Mouse (Mus musculus): Measurements from ENCODE around the gene Parva. TPM values are rescaled to one million over a fixed set of nuclear protein-coding genes. Genes with fewer than 3 reads are reported as not detected.

The Parva gene
- polyA plus RNA-seq, 1 experiment: 126 TPM

DNA sequence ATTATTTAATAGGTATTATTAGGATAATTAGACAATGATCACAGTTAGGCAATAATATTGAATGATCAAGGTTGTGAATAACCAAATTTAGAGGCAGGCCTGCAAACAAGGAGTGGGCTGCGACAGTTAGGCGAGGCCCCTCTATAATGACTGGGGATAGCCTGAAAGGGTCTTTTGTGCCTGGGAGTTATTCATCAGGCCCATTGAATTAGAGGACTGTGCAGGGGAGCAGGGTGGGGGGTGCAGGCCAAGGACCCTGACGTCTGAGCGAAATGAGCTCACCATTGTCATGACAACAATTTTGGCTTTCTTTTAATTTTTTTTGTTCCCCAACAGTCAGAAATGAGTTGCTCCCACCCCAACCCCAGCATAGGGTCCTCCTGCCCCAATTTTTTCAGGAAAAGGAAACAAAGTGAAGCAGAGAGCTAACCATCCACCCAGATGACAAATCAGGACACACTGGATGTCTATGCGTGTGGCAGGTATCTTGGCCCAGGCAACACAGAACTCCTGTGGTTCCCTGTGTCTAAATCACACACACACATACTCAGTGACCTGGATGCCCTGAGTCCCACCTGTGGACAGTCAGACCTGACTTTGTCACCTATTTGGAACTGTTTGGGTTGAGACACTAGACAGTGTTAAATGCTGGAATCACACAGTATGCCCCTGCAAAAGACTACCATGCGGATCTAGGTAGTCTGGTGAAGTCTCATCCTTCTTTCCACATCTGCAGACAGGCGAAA, 27.7 kb upstream of the Parva start:
- Histone ChIP-seq H3K27me3 (ENCODE audit: control insufficient read depth, insufficient read depth, insufficient read length) (no peaks in the 10 kb centered on the region), H3K4me3 (ENCODE audit: insufficient read depth, poor library complexity, severe bottlenecking) (no peak overlapping the region), H3K36me3 (ENCODE audit: control insufficient read depth, insufficient read depth) (no peaks in the 10 kb centered on the region), H3K79me2 (ENCODE audit: control insufficient read depth, insufficient read depth) (no peaks in the 10 kb centered on the region), H3K79me3 (ENCODE audit: low read depth) (no peaks in the 10 kb centered on the region), H3ac (ENCODE audit: control insufficient read depth, insufficient read length, low read depth) (no peak overlapping the region)
- TF ChIP-seq MAX (IDR thresholded peaks at IDR 0.05) (no peak), CEBPB (IDR thresholded peaks at IDR 0.05; ENCODE audit: low read depth) (no peak), CTCF (IDR thresholded peaks at IDR 0.05; ENCODE audit: control insufficient read depth, insufficient read depth, insufficient read length) (no peak), MYOG (IDR thresholded peaks at IDR 0.05; ENCODE audit: control insufficient read depth, extremely low read depth, insufficient read length) (no peak), USF1 (IDR thresholded peaks at IDR 0.05; ENCODE audit: low read depth) (no peak), FOSL1 (IDR thresholded peaks at IDR 0.05; ENCODE audit: insufficient read depth, low read length, poor library complexity, severe bottlenecking) (no peak), MYOD1 (IDR thresholded peaks at IDR 0.05; ENCODE audit: control insufficient read depth, insufficient read length, low read depth) (no peak)

DNA sequence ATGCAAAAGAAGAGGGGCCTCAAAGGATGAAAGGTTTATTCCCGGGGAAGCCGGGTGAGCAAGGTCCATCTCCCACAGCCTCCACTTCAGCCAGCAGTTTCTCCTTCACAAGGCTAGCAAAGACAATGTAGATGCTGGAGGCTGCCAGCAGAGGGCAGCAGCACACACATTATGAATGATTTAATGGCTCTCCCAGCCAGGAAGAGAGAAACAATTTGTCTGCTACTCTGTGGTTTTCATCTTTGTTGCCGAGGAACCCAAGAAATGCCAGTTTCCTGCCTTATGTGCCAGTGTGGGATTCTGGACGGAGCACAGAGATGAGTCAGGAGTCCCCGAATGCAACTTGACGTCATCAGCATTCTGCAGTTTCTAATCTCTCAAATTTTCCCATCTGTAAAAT, 27.1 kb upstream of the Parva start:
- no peak overlapping the region for H3K4me3 ChIP-seq (ENCODE audit: insufficient read depth, poor library complexity, severe bottlenecking)
- no peak overlapping the region for H3ac ChIP-seq (ENCODE audit: control insufficient read depth, insufficient read length, low read depth)
- H3K36me3 ChIP-seq (ENCODE audit: control insufficient read depth, insufficient read depth): no peaks in the 10 kb centered on the region
- TF ChIP-seq MYOG (IDR thresholded peaks at IDR 0.05; ENCODE audit: control insufficient read depth, extremely low read depth, insufficient read length) (no peak), CTCF (IDR thresholded peaks at IDR 0.05; ENCODE audit: control insufficient read depth, insufficient read depth, insufficient read length) (peak; percentile 68)
- H3K79me3 ChIP-seq (ENCODE audit: low read depth): no peaks in the 10 kb centered on the region
- H3K79me2 ChIP-seq (ENCODE audit: control insufficient read depth, insufficient read depth): no peaks in the 10 kb centered on the region
- no peaks in the 10 kb centered on the region for H3K27me3 ChIP-seq (ENCODE audit: control insufficient read depth, insufficient read depth, insufficient read length)

DNA sequence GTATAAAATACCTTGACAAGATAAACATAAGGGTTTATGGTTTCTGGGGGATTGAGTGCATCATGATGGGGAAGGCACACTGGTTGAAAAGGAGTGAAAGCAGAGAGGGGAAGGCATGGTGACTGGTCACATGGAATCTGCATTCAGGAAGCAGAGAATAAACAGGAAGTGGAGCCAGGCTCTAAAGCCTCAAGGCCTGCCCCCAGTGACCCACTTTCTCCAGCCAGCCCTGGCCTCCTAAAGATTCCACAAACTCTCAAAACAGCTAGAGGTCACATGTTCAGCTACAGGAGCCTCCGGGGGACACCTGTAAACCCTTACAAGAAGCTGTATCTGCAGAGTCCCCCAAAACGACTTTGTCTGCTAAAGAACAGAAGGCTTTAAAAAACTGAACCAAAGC, 22.2 kb upstream of the Parva start:
- Histone ChIP-seq H3K79me2 (ENCODE audit: control insufficient read depth, insufficient read depth) (no peaks in the 10 kb centered on the region), H3K4me3 (ENCODE audit: insufficient read depth, poor library complexity, severe bottlenecking) (no peak overlapping the region), H3ac (ENCODE audit: control insufficient read depth, insufficient read length, low read depth) (no peak overlapping the region), H3K27me3 (ENCODE audit: control insufficient read depth, insufficient read depth, insufficient read length) (no peaks in the 10 kb centered on the region), H3K36me3 (ENCODE audit: control insufficient read depth, insufficient read depth) (no peaks in the 10 kb centered on the region), H3K79me3 (ENCODE audit: low read depth) (no peaks in the 10 kb centered on the region)
- TF ChIP-seq MYOG (IDR thresholded peaks at IDR 0.05; ENCODE audit: control insufficient read depth, extremely low read depth, insufficient read length): no peak
- TF ChIP-seq FOSL1 (IDR thresholded peaks at IDR 0.05; ENCODE audit: insufficient read depth, low read length, poor library complexity, severe bottlenecking): no peak
- TF ChIP-seq MYOD1 (IDR thresholded peaks at IDR 0.05; ENCODE audit: control insufficient read depth, insufficient read length, low read depth): no peak
- no peak for TF ChIP-seq CTCF (IDR thresholded peaks at IDR 0.05; ENCODE audit: control insufficient read depth, insufficient read depth, insufficient read length)
- no peak for TF ChIP-seq USF1 (IDR thresholded peaks at IDR 0.05; ENCODE audit: low read depth)
- TF ChIP-seq MAX (IDR thresholded peaks at IDR 0.05): no peak
- TF ChIP-seq CEBPB (IDR thresholded peaks at IDR 0.05; ENCODE audit: low read depth): no peak

- Histone ChIP-seq H3K79me3 (ENCODE audit: low read depth) (no peaks in the 10 kb centered on the region), H3ac (ENCODE audit: control insufficient read depth, insufficient read length, low read depth) (no peak overlapping the region), H3K79me2 (ENCODE audit: control insufficient read depth, insufficient read depth) (no peaks in the 10 kb centered on the region), H3K4me3 (ENCODE audit: insufficient read depth, poor library complexity, severe bottlenecking) (no peak overlapping the region), H3K27me3 (ENCODE audit: control insufficient read depth, insufficient read depth, insufficient read length) (no peaks in the 10 kb centered on the region), H3K36me3 (ENCODE audit: control insufficient read depth, insufficient read depth) (no peaks in the 10 kb centered on the region)
- TF ChIP-seq CEBPB (IDR thresholded peaks at IDR 0.05; ENCODE audit: low read depth) (no peak), MYOG (IDR thresholded peaks at IDR 0.05; ENCODE audit: control insufficient read depth, extremely low read depth, insufficient read length) (no peak), MAX (IDR thresholded peaks at IDR 0.05) (no peak), FOSL1 (IDR thresholded peaks at IDR 0.05; ENCODE audit: insufficient read depth, low read length, poor library complexity, severe bottlenecking) (no peak)
Measured at GRCm38 (mm10) chr7:112405578-112405977, 21.7 kb upstream of the Parva start.

DNA sequence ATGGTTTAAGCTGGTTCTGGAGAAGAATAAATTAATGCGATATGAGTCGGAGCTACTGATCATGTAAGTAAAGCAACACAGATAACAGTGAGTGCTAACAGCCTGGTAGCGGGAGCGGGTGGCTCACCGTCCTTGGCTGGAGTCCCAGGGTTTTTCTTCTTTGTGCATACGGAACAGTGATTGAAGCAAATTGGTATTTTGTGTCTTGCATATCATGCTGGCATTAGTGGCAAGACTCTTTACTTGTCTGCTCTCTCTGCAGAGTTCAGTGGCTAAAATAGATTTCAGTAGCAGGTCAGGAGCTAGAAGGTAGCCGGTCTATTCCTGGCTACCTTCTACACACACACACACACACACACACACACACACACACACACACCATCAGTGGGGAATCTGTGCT, 19.7 kb upstream of the Parva start:
- TF ChIP-seq CEBPB (IDR thresholded peaks at IDR 0.05; ENCODE audit: low read depth): no peak
- no peak for TF ChIP-seq CTCF (IDR thresholded peaks at IDR 0.05; ENCODE audit: control insufficient read depth, insufficient read depth, insufficient read length)
- no peak for TF ChIP-seq FOSL1 (IDR thresholded peaks at IDR 0.05; ENCODE audit: insufficient read depth, low read length, poor library complexity, severe bottlenecking)
- no peak for TF ChIP-seq MYOG (IDR thresholded peaks at IDR 0.05; ENCODE audit: control insufficient read depth, extremely low read depth, insufficient read length)
- TF ChIP-seq MAX (IDR thresholded peaks at IDR 0.05): no peak
- TF ChIP-seq MYOD1 (IDR thresholded peaks at IDR 0.05; ENCODE audit: control insufficient read depth, insufficient read length, low read depth): no peak

DNA sequence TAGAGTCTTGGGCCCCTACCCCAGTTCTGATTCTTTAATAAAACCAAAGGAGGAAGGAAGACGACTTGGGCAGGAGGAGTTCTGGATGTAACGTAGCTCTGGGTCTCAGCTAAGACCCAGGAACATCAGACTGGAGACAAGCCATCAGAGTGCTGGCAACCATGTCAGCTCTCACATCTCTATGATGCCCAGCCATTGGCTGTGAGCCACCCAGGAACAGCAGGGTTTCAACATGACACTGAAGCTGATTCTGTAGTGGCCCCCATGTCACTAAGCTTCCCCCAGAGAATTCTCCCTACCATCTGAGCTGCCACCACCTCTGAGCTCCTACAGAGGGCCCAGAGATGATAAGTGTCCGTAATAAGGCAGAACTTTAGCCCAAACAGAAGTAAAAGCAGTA, 17.3 kb upstream of the Parva start:
- H3K79me3 ChIP-seq (ENCODE audit: low read depth): no peaks in the 10 kb centered on the region
- no peaks in the 10 kb centered on the region for H3K79me2 ChIP-seq (ENCODE audit: control insufficient read depth, insufficient read depth)
- H3K4me3 ChIP-seq (ENCODE audit: insufficient read depth, poor library complexity, severe bottlenecking): no peak overlapping the region
- no peak overlapping the region for H3ac ChIP-seq (ENCODE audit: control insufficient read depth, insufficient read length, low read depth)
- H3K36me3 ChIP-seq (ENCODE audit: control insufficient read depth, insufficient read depth): no peaks in the 10 kb centered on the region
- no peaks in the 10 kb centered on the region for H3K27me3 ChIP-seq (ENCODE audit: control insufficient read depth, insufficient read depth, insufficient read length)
- no peak for TF ChIP-seq MYOD1 (IDR thresholded peaks at IDR 0.05; ENCODE audit: control insufficient read depth, insufficient read length, low read depth)
- TF ChIP-seq CTCF (IDR thresholded peaks at IDR 0.05; ENCODE audit: control insufficient read depth, insufficient read depth, insufficient read length): no peak

More for the DNA sequence above, 19.7 kb upstream of the Parva start:
- no peaks in the 10 kb centered on the region for H3K79me2 ChIP-seq (ENCODE audit: control insufficient read depth, insufficient read depth)
- no peak overlapping the region for H3ac ChIP-seq (ENCODE audit: control insufficient read depth, insufficient read length, low read depth)
- no peaks in the 10 kb centered on the region for H3K79me3 ChIP-seq (ENCODE audit: low read depth)
- H3K4me3 ChIP-seq (ENCODE audit: insufficient read depth, poor library complexity, severe bottlenecking): no peak overlapping the region
- no peaks in the 10 kb centered on the region for H3K27me3 ChIP-seq (ENCODE audit: control insufficient read depth, insufficient read depth, insufficient read length)
- H3K36me3 ChIP-seq (ENCODE audit: control insufficient read depth, insufficient read depth): no peaks in the 10 kb centered on the region
